In genomic region chr7:110722183-110722582, GRCm38 (mm10) we compare ENCODE assay signal across 27 mouse cellular contexts. TPM values are rescaled to one million over a fixed set of nuclear protein-coding genes. Genes with fewer than 3 reads are reported as not detected.
DNase-seq lines count a peak whose midpoint lies in the region; ATAC-seq and TF ChIP-seq lines count a peak whose summit lies in the region.
"Had no signal": no experiment of that assay in that cellular context is flagged by ENCODE, and none has a peak within 500 bp of the region (broad histone marks: within the 10 kb centered on the region; RNA-seq: fewer than 3 reads in every experiment).

No protein-coding gene starts in this region.

- H3K4me3 ChIP-seq in hindbrain, postnatal 0 days (ENCODE audit: low read length) = no peak overlapping the region
- H3K4me3 ChIP-seq: erythroblast, embryonic 14.5 days; forebrain, embryonic 12.5 days; heart, adult 2 months; heart, embryonic 12.5 days; hindbrain, embryonic 13.5 days; left cerebral cortex, adult 2 months; limb, embryonic 13.5 days; liver, embryonic 12.5 days; midbrain, embryonic 10.5 days; neural tube, embryonic 13.5 days had no signal

- H3K36me3 ChIP-seq in hindbrain, postnatal 0 days (ENCODE audit: insufficient read depth, low read length) = no peaks in the 10 kb centered on the region
- H3K36me3 ChIP-seq: forebrain, embryonic 12.5 days; heart, embryonic 12.5 days; hindbrain, embryonic 13.5 days; limb, embryonic 13.5 days; liver, embryonic 12.5 days; midbrain, embryonic 10.5 days; neural tube, embryonic 13.5 days had no signal

- no peaks in the 10 kb centered on the region for H3K27me3 ChIP-seq in hindbrain, postnatal 0 days (ENCODE audit: insufficient read depth, low read length)
- H3K27me3 ChIP-seq: forebrain, embryonic 12.5 days; hindbrain, embryonic 13.5 days; limb, embryonic 13.5 days; neural tube, embryonic 13.5 days had no signal

- DNase-seq in MN1 (ENCODE audit: low spot score) = peak; percentile 60
- peak; percentile 57 for DNase-seq in cerebellum, adult 11 months
- DNase-seq in cerebellum, adult 9-10 months = peak; percentile 78
- peak; percentile 53 to 65 for DNase-seq in cerebellum, postnatal 36 days
- DNase-seq in hindbrain, postnatal 0 days (ENCODE audit: low spot score) = no peak
- no peak for DNase-seq in liver
- DNase-seq: adrenal gland, adult 2 months; adrenal gland, postnatal 36 days; forebrain, postnatal 0 days; heart, adult 2 months; heart, postnatal 4 days; kidney, postnatal 14 days; liver, postnatal 0 days; right cerebral cortex, postnatal 4 days; thymus, postnatal 4 days had no signal

- H3K9me3 ChIP-seq in hindbrain, postnatal 0 days (ENCODE audit: low read length) = no peaks in the 10 kb centered on the region
- H3K9me3 ChIP-seq: forebrain, embryonic 12.5 days; heart, embryonic 12.5 days; hindbrain, embryonic 13.5 days; limb, embryonic 13.5 days; liver, embryonic 12.5 days; midbrain, embryonic 10.5 days; neural tube, embryonic 13.5 days had no signal

- no peak overlapping the region for H3K27ac ChIP-seq in hindbrain, postnatal 0 days
- H3K27ac ChIP-seq: forebrain, embryonic 12.5 days; heart, adult 2 months; hindbrain, embryonic 13.5 days; left cerebral cortex, adult 2 months; limb, embryonic 13.5 days; liver, embryonic 12.5 days; midbrain, embryonic 10.5 days; neural tube, embryonic 13.5 days had no signal

- no peak overlapping the region for H3K4me2 ChIP-seq in hindbrain, postnatal 0 days (ENCODE audit: low read depth, low read length)
- H3K4me2 ChIP-seq: forebrain, embryonic 12.5 days; heart, embryonic 12.5 days; hindbrain, embryonic 13.5 days; limb, embryonic 13.5 days; liver, embryonic 12.5 days; neural tube, embryonic 13.5 days had no signal

- no peaks in the 10 kb centered on the region for H3K4me1 ChIP-seq in hindbrain, postnatal 0 days (ENCODE audit: insufficient read depth, low read length)
- H3K4me1 ChIP-seq: forebrain, embryonic 12.5 days; hindbrain, embryonic 13.5 days; limb, embryonic 13.5 days; liver, embryonic 12.5 days; midbrain, embryonic 10.5 days; neural tube, embryonic 13.5 days had no signal

- TF ChIP-seq CTCF in hindbrain, postnatal 0 days (IDR thresholded peaks at IDR 0.05; ENCODE audit: low read depth) = no peak

- H3K9ac ChIP-seq in hindbrain, postnatal 0 days (replicated peaks; ENCODE audit: low read length) = no peak overlapping the region
- H3K9ac ChIP-seq: forebrain, embryonic 12.5 days; forebrain, postnatal 0 days; heart, embryonic 12.5 days; hindbrain, embryonic 13.5 days; limb, embryonic 13.5 days; liver, embryonic 12.5 days; liver, postnatal 0 days; neural tube, embryonic 13.5 days had no signal

- no peak for ATAC-seq in hindbrain, postnatal 0 days
- ATAC-seq in megakaryocyte-erythroid progenitor cell, adult 5-6 weeks (replicated peaks; ENCODE audit: low FRiP score, low TSS enrichment, poor library complexity, severe bottlenecking) = no peak
- ATAC-seq: CD4-positive, CD25-positive, alpha-beta regulatory T cell, adult 4 months; forebrain, postnatal 0 days; intestine, postnatal 0 days; liver, embryonic 12.5 days; liver, postnatal 0 days had no signal

- 77% methylated on average over 4 of the region's 4 CpGs for WGBS in hindbrain, postnatal 0 days

RNA-seq across cellular contexts. Expression of gene Ampd3, which starts 45.8 kb away (rescaled TPM):
- total RNA-seq in hindbrain, postnatal 0 days (2014; rRNA removed) = 15.1 and 24.8 TPM in 2 replicates
- polyA plus RNA-seq in hindbrain, postnatal 0 days (2015; fragmentation: Nextera tagmentation; extraction: Ambion mirVana) = 12.4 and 14.3 TPM in 2 replicates
- total RNA-seq in megakaryocyte-erythroid progenitor cell, adult 5-6 weeks (2014; fragmentation: Nextera tagmentation) = 66.1 and 83.1 TPM in 2 replicates
- 30.8 and 52.2 TPM in 2 replicates for total RNA-seq in megakaryocyte-erythroid progenitor cell, adult 5-6 weeks (2017)

Comparison
In these comparisons a context has a peak if more than half of its experiments do, and no peak if none do; other contexts are left out.
1. DNase-seq: peak in MN1 (single experiment), cerebellum, adult 11 months (single experiment), cerebellum, adult 9-10 months (single experiment) and cerebellum, postnatal 36 days (2 of 2); none in hindbrain, postnatal 0 days (single experiment) and liver (single experiment).